Mouse (Mus musculus) lung, adult 2 months (tissue): ENCODE results near the gene Plxnd1.

Experiments used
- CTCF ChIP-seq: fragments of 200-500 bp; IDR thresholded peaks from 2 replicates; pipeline ENCODE4 v1.5.1; 2011; ENCODE audit warnings: mild to moderate bottlenecking, low read length, control low read depth; ENCODE audit not compliant: insufficient read depth
- POLR2A ChIP-seq: fragments of 200-500 bp; IDR thresholded peaks from 2 replicates; pipeline ENCODE4 v1.6.1; 2011; ENCODE audit warnings: low read depth, mild to moderate bottlenecking, control low read depth, low read length, borderline replicate concordance; ENCODE audit errors: extremely low read depth

DNA sequence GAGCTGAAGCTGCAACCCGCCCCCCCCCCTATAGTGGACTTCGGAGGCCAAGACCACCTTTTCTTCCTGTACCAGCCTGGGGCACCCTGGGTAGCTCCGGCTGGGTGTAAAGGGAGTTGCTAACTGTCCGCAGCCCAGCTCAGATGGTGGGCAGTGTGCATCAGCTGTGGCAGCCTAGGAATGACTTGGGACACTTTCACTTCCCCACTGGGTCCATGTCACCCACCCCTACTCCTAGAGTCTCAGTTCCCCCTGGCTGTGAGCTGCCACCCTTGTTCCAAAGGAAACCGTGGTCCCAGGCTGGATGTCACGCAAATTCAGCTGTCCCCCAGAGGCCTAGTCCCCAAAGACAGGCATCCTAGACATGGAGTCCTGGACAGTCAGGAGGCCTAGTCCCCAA, 9.9 kb upstream of the Plxnd1 start:
- TF ChIP-seq CTCF, result no peak
- no peak for TF ChIP-seq POLR2A
